In genomic region chr2:90631938-90632733, GRCm38 (mm10) we compare ENCODE assay signal across 24 mouse cellular contexts. TPM values are rescaled to one million over a fixed set of nuclear protein-coding genes. Genes with fewer than 3 reads are reported as not detected.
A peak's percentile ranks its signal among the peaks of the same experiment; 100 is the strongest.
DNase-seq lines count a peak whose midpoint lies in the region; ATAC-seq and TF ChIP-seq lines count a peak whose summit lies in the region.
"Had no signal": no experiment of that assay in that cellular context is flagged by ENCODE, and none has a peak within 500 bp of the region (broad histone marks: within the 10 kb centered on the region; RNA-seq: fewer than 3 reads in every experiment).

No protein-coding gene starts in this region.

- H3K36me3 ChIP-seq in forebrain, postnatal 0 days (ENCODE audit: insufficient read depth) = no peaks in the 10 kb centered on the region
- no peaks in the 10 kb centered on the region for H3K36me3 ChIP-seq in forebrain, embryonic 10.5 days (replicated peaks)
- no peaks in the 10 kb centered on the region for H3K36me3 ChIP-seq in E14TG2a.4 (ENCODE audit: insufficient read depth, low read length)
- no peaks in the 10 kb centered on the region for H3K36me3 ChIP-seq in megakaryocyte, embryonic 14.5 days (replicated peaks; ENCODE audit: low read length)
- H3K36me3 ChIP-seq: embryonic facial prominence, embryonic 12.5 days; forebrain, embryonic 15.5 days; heart, embryonic 10.5 days; limb, embryonic 12.5 days had no signal

- H3K27me3 ChIP-seq in forebrain, postnatal 0 days (ENCODE audit: insufficient read depth, low read length) = no peaks in the 10 kb centered on the region
- H3K27me3 ChIP-seq in forebrain, embryonic 10.5 days (ENCODE audit: poor library complexity, severe bottlenecking) = no peaks in the 10 kb centered on the region
- peaks cover 32% of the 10 kb centered on the region for H3K27me3 ChIP-seq in E14TG2a.4 (ENCODE audit: insufficient read depth, low read length)
- no peaks in the 10 kb centered on the region for H3K27me3 ChIP-seq in megakaryocyte, embryonic 14.5 days (replicated peaks)
- H3K27me3 ChIP-seq: embryonic facial prominence, embryonic 12.5 days; forebrain, embryonic 15.5 days had no signal

- no peak for TF ChIP-seq CTCF in forebrain, postnatal 0 days (IDR thresholded peaks at IDR 0.05; ENCODE audit: low read depth)
- no peak for TF ChIP-seq CTCF in E14TG2a.4 (conservative IDR thresholded peaks at IDR 0.05; ENCODE audit: low read length)
- TF ChIP-seq CTCF in gastrocnemius, adult 2 months (IDR thresholded peaks at IDR 0.05) = no peak

- no peaks in the 10 kb centered on the region for H3K4me1 ChIP-seq in forebrain, postnatal 0 days (ENCODE audit: insufficient read depth)
- H3K4me1 ChIP-seq in forebrain, embryonic 10.5 days = no peaks in the 10 kb centered on the region
- peaks cover 11% of the 10 kb centered on the region for H3K4me1 ChIP-seq in E14TG2a.4 (replicated peaks; ENCODE audit: low read depth, low read length)
- peaks cover 87% of the 10 kb centered on the region for H3K4me1 ChIP-seq in megakaryocyte, embryonic 14.5 days
- H3K4me1 ChIP-seq: embryonic facial prominence, embryonic 12.5 days; forebrain, embryonic 15.5 days; heart, embryonic 10.5 days; limb, embryonic 12.5 days had no signal

- H3K27ac ChIP-seq in forebrain, postnatal 0 days (ENCODE audit: low read depth, low read length) = no peak overlapping the region
- no peak overlapping the region for H3K27ac ChIP-seq in forebrain, embryonic 10.5 days
- H3K27ac ChIP-seq in gastrocnemius, adult 2 months = no peak overlapping the region
- H3K27ac ChIP-seq: embryonic facial prominence, embryonic 12.5 days; forebrain, embryonic 15.5 days; heart, embryonic 10.5 days; hindbrain, postnatal 0 days; layer of hippocampus, adult 2 months; limb, embryonic 12.5 days had no signal

- H3K4me3 ChIP-seq in forebrain, postnatal 0 days (ENCODE audit: low read depth, low read length) = no peak overlapping the region
- H3K4me3 ChIP-seq in forebrain, embryonic 10.5 days = no peak overlapping the region
- H3K4me3 ChIP-seq in E14TG2a.4 (replicated peaks; ENCODE audit: low read length) = peak overlapping the region; percentile 43
- H3K4me3 ChIP-seq in megakaryocyte, embryonic 14.5 days (replicated peaks) = peak overlapping the region; percentile 75
- no peak overlapping the region for H3K4me3 ChIP-seq in gastrocnemius, adult 2 months
- H3K4me3 ChIP-seq: embryonic facial prominence, embryonic 12.5 days; forebrain, embryonic 15.5 days; heart, embryonic 10.5 days; layer of hippocampus, adult 2 months; limb, embryonic 12.5 days had no signal

- H3K4me2 ChIP-seq in forebrain, postnatal 0 days (ENCODE audit: low read depth) = no peak overlapping the region
- H3K4me2 ChIP-seq: embryonic facial prominence, embryonic 12.5 days; forebrain, embryonic 15.5 days; limb, embryonic 12.5 days; liver, embryonic 11.5 days; lung, embryonic 14.5 days had no signal

- no peak overlapping the region for H3K9ac ChIP-seq in forebrain, postnatal 0 days
- H3K9ac ChIP-seq: embryonic facial prominence, embryonic 12.5 days; forebrain, embryonic 15.5 days; limb, embryonic 12.5 days; lung, embryonic 14.5 days had no signal

- H3K9me3 ChIP-seq in forebrain, postnatal 0 days (ENCODE audit: low read length) = no peaks in the 10 kb centered on the region
- H3K9me3 ChIP-seq in forebrain, embryonic 10.5 days = no peaks in the 10 kb centered on the region
- H3K9me3 ChIP-seq in E14TG2a.4 (ENCODE audit: low read length) = no peaks in the 10 kb centered on the region
- H3K9me3 ChIP-seq in megakaryocyte, embryonic 14.5 days = no peaks in the 10 kb centered on the region
- H3K9me3 ChIP-seq: embryonic facial prominence, embryonic 12.5 days; forebrain, embryonic 15.5 days; heart, embryonic 10.5 days; limb, embryonic 12.5 days had no signal

- WGBS in forebrain, postnatal 0 days = 74% methylated on average over 16 of the region's 16 CpGs
- 83% methylated on average over 16 of the region's 16 CpGs for WGBS in forebrain, embryonic 10.5 days

- no peak for DNase-seq in forebrain, postnatal 0 days
- DNase-seq in forebrain, embryonic 10.5 days (ENCODE audit: extremely low spot score, low spot score) = no peak
- DNase-seq in brain, adult 2 months (ENCODE audit: low read depth, low spot score) = peak; percentile 58
- no peak for DNase-seq in retina, embryonic 14.5 days (ENCODE audit: low spot score)
- DNase-seq in adrenal gland, postnatal 4 days (ENCODE audit: low spot score in 2 of 2) = no peak
- no peak for DNase-seq in gastrocnemius, adult 2 months
- DNase-seq: adrenal gland, postnatal 14 days; cerebellum, adult 11 months; cerebellum, adult 9-11 months; gastrocnemius, postnatal 36 days; kidney, postnatal 25 days; lung, embryonic 14.5 days; right cerebral cortex, postnatal 14 days had no signal

- intact Hi-C loops in gastrocnemius, adult 2 months (cut with DNase I) = no loop called here

- peak; percentile 27; the same call in 1 of the 2 replicates for ATAC-seq in forebrain, postnatal 0 days
- ATAC-seq: forebrain, embryonic 15.5 days; hindbrain, postnatal 0 days; intestine, postnatal 0 days; midbrain, embryonic 16.5 days had no signal

RNA-seq across cellular contexts. Expression of gene Nup160, which starts 44.9 kb away (rescaled TPM):
- total RNA-seq in forebrain, postnatal 0 days (2014; rRNA removed) = 21.6 and 22.9 TPM in 2 replicates
- polyA plus RNA-seq in forebrain, postnatal 0 days (2015; fragmentation: Nextera tagmentation; extraction: Ambion mirVana) = 6.2 and 10.9 TPM in 2 replicates
- 64.7 and 75.7 TPM in 2 replicates for polyA plus RNA-seq in forebrain, embryonic 10.5 days (2016; fragmentation: Nextera tagmentation; extraction: Ambion mirVana)
- polyA plus RNA-seq in megakaryocyte, embryonic 14.5 days (2012; ENCODE audit: insufficient read depth, low replicate concordance) = 0.37 TPM in 1 of 2 replicates, not detected in the other
- total RNA-seq in adrenal gland, postnatal 4 days (2021) = 10 to 100 TPM; 29.4 to 30.9 TPM
- 10 to 100 TPM; 11.2 to 12.5 TPM for total RNA-seq in gastrocnemius, adult 2 months (2021)

RNA-seq across cellular contexts. Expression of gene Ptprj, which starts 51.7 kb away (rescaled TPM):
- 29.9 and 34.0 TPM in 2 replicates for total RNA-seq in forebrain, postnatal 0 days (2014; rRNA removed)
- 2.5 and 3.9 TPM in 2 replicates for polyA plus RNA-seq in forebrain, postnatal 0 days (2015; fragmentation: Nextera tagmentation; extraction: Ambion mirVana)
- polyA plus RNA-seq in forebrain, embryonic 10.5 days (2016; fragmentation: Nextera tagmentation; extraction: Ambion mirVana) = 1.9 and 2.1 TPM in 2 replicates
- 2.2 and 8.7 TPM in 2 replicates for polyA plus RNA-seq in megakaryocyte, embryonic 14.5 days (2012; ENCODE audit: insufficient read depth, low replicate concordance)
- 10 to 100 TPM; 31.3 to 32.4 TPM for total RNA-seq in adrenal gland, postnatal 4 days (2021)
- total RNA-seq in gastrocnemius, adult 2 months (2021) = 1 to 10 TPM; 2.1 to 4.2 TPM

Comparison
In these comparisons a context has a peak if more than half of its experiments do, and no peak if none do; other contexts are left out.
1. H3K4me3 ChIP-seq: peak in E14TG2a.4 (single experiment) and megakaryocyte, embryonic 14.5 days (single experiment); none in forebrain, postnatal 0 days (single experiment), forebrain, embryonic 10.5 days (single experiment) and gastrocnemius, adult 2 months (single experiment).